Mouse (Mus musculus) neutrophil, adult 5-6 weeks (primary cell): ENCODE measurements around the gene Pxn. TPM values are rescaled to one million over a fixed set of nuclear protein-coding genes. Genes with fewer than 3 reads are reported as not detected.

Experiments
- ATAC-seq: fragments of 151-379, 151-347 bp; 2 replicates; pipeline ENCODE4 v1.8.0; 2017; ENCODE audit warnings: mild to moderate bottlenecking, moderate TSS enrichment; ENCODE audit not compliant: insufficient number of reproducible peaks, poor library complexity, low FRiP score, severe bottlenecking; ENCODE audit errors: extremely low read depth
- total RNA-seq: library from RNA; stranded (forward); fragments of 200-1000 nt; gene quantifications from 2 replicates; pipeline ENCODE4 v1.2.3, GENCODE M21; 2017

Pxn gene
- total RNA-seq, 1 experiment from 2014 or later, result 288 TPM

GRCm38 (mm10) chr5:115543509-115544253 lies 37.2 kb downstream of the Pxn start:
- peak; percentile 56 for ATAC-seq

GRCm38 (mm10) chr5:115544655-115545185 lies 38.2 kb downstream of the Pxn start:
- no peak for ATAC-seq

GRCm38 (mm10) chr5:115545636-115546035 lies 39.2 kb downstream of the Pxn start:
- ATAC-seq, result no peak

- ATAC-seq, result no peak
Measured at GRCm38 (mm10) chr5:115546536-115546935, 40.1 kb downstream of the Pxn start.

GRCm38 (mm10) chr5:115547014-115547413 lies 40.5 kb downstream of the Pxn start:
- ATAC-seq, result no peak

GRCm38 (mm10) chr5:115547421-115547820 lies 40.9 kb downstream of the Pxn start:
- no peak for ATAC-seq

GRCm38 (mm10) chr5:115548501-115549285 lies 42.2 kb downstream of the Pxn start:
- no peak for ATAC-seq

GRCm38 (mm10) chr5:115550482-115551005 lies 44.1 kb downstream of the Pxn start:
- no peak for ATAC-seq

GRCm38 (mm10) chr5:115551386-115551785 lies 44.9 kb downstream of the Pxn start:
- no peak for ATAC-seq

- no peak for ATAC-seq
Measured at GRCm38 (mm10) chr5:115551799-115552198, 45.3 kb downstream of the Pxn start.

- ATAC-seq, result no peak
Measured at GRCm38 (mm10) chr5:115553801-115554420, 47.4 kb downstream of the Pxn start.

GRCm38 (mm10) chr5:115554536-115555291 lies 48.2 kb downstream of the Pxn start:
- no peak for ATAC-seq

GRCm38 (mm10) chr5:115556217-115556616 lies 49.7 kb downstream of the Pxn start:
- no peak for ATAC-seq

- ATAC-seq, result no peak
Measured at GRCm38 (mm10) chr5:115558182-115558794, 51.8 kb downstream of the Pxn start.

GRCm38 (mm10) chr5:115559237-115560101 lies 53.0 kb downstream of the Pxn start, which contains the start of gene Rplp0:
Rplp0 (plus strand) TSS chr5:115559467.
- peak; percentile 99 for ATAC-seq

GRCm38 (mm10) chr5:115560336-115560905 lies 53.9 kb downstream of the Pxn start:
- no peak for ATAC-seq
